Mouse (Mus musculus) hindbrain, embryonic 10.5 days (tissue): Measurements from ENCODE around the gene Il23a. TPM values are rescaled to one million over a fixed set of nuclear protein-coding genes. Genes with fewer than 3 reads are reported as not detected.
"Not testable (repeated sequence)": the region's sequence is repeated elsewhere in the genome, so short reads cannot be mapped to it uniquely, and the experiment has no call there.

ENCODE experiments used
- DNase-seq: peaks from one replicate; pipeline ENCODE4 v3.0.0-alpha.2; 2017; ENCODE audit warnings: low spot score
- H3K27ac ChIP-seq: fragments of 300-500 bp; sonication (generic); 2 replicates; pipeline ENCODE4 v1.5.1; 2016; ENCODE audit warnings: mild to moderate bottlenecking, moderate library complexity
- H3K27me3 ChIP-seq: fragments of 300-500 bp; sonication (generic); 2 replicates; pipeline ENCODE4 v1.6.1; 2016; ENCODE audit warnings: mild to moderate bottlenecking; ENCODE audit not compliant: poor library complexity, insufficient read depth, severe bottlenecking
- H3K36me3 ChIP-seq: fragments of 300-500 bp; sonication (generic); 2 replicates; pipeline ENCODE4 v1.6.1; 2016; ENCODE audit warnings: mild to moderate bottlenecking, moderate library complexity
- H3K4me1 ChIP-seq: fragments of 300-500 bp; sonication (generic); replicated peaks from 2 replicates; pipeline ENCODE4 v1.6.1; 2016; ENCODE audit warnings: mild to moderate bottlenecking
- H3K4me3 ChIP-seq: fragments of 300-500 bp; sonication (generic); 2 replicates; pipeline ENCODE4 v1.5.1; 2016; ENCODE audit warnings: mild to moderate bottlenecking, moderate library complexity
- H3K9me3 ChIP-seq: fragments of 300-500 bp; sonication (generic); 2 replicates; pipeline ENCODE4 v1.6.1; 2016; ENCODE audit warnings: mild to moderate bottlenecking, moderate library complexity
- WGBS: fragments of 180-500 bp; shearing (Covaris S2); methylation state at CpG from one replicate; pipeline ENCODE4 v1.1.7; 2016; 5-methylcytosine and 5-hydroxymethylcytosine counted together
- polyA plus RNA-seq: library from polyadenylated mRNA; unstranded; fragments of >200 nt; fragmentation: Nextera tagmentation; extraction: Ambion mirVana; gene quantifications from 2 replicates; pipeline ENCODE4 v1.2.1, GENCODE M21; 2016

Il23a gene
- polyA plus RNA-seq, 1 experiment from 2014 or later: not detected

- WGBS: 79% methylated on average over 6 of the region's 6 CpGs
These were observed 309 bp downstream of the Il23a start for GRCm38 (mm10) chr10:128298243-128298642.

GRCm38 (mm10) chr10:128297622-128298021 lies 930 bp downstream of the Il23a start:
- H3K36me3 ChIP-seq: peaks cover 5% of the 10 kb centered on the region
- no peaks in the 10 kb centered on the region for H3K9me3 ChIP-seq
- H3K4me3 ChIP-seq: no peak overlapping the region
- no peak for DNase-seq
- peaks cover 9% of the 10 kb centered on the region for H3K4me1 ChIP-seq
- H3K27ac ChIP-seq: no peak overlapping the region
- 86% methylated on average over 11 of the region's 11 CpGs for WGBS
- H3K27me3 ChIP-seq: no peaks in the 10 kb centered on the region

More at GRCm38 (mm10) chr10:128298243-128298642, 309 bp downstream of the Il23a start:
- H3K4me1 ChIP-seq: peaks cover 9% of the 10 kb centered on the region
- no peak overlapping the region for H3K27ac ChIP-seq
- H3K27me3 ChIP-seq: no peaks in the 10 kb centered on the region
- no peak for DNase-seq
- H3K4me3 ChIP-seq: no peak overlapping the region
- H3K9me3 ChIP-seq: no peaks in the 10 kb centered on the region
- H3K36me3 ChIP-seq: no peaks in the 10 kb centered on the region

GRCm38 (mm10) chr10:128297221-128297620 lies 1.3 kb downstream of the Il23a start:
- no peak for DNase-seq
- H3K4me1 ChIP-seq: peaks cover 5% of the 10 kb centered on the region
- no peaks in the 10 kb centered on the region for H3K9me3 ChIP-seq
- peaks cover 9% of the 10 kb centered on the region for H3K36me3 ChIP-seq
- no peak overlapping the region for H3K4me3 ChIP-seq
- WGBS: 90% methylated on average over 4 of the region's 4 CpGs
- no peaks in the 10 kb centered on the region for H3K27me3 ChIP-seq
- no peak overlapping the region for H3K27ac ChIP-seq

GRCm38 (mm10) chr10:128296370-128297090 lies 2.0 kb downstream of the Il23a start:
- no peaks in the 10 kb centered on the region for H3K27me3 ChIP-seq
- H3K4me3 ChIP-seq: no peak overlapping the region
- WGBS: 88% methylated on average over 13 of the region's 13 CpGs
- no peaks in the 10 kb centered on the region for H3K9me3 ChIP-seq
- peaks cover 16% of the 10 kb centered on the region for H3K36me3 ChIP-seq
- no peak for DNase-seq
- no peaks in the 10 kb centered on the region for H3K4me1 ChIP-seq
- no peak overlapping the region for H3K27ac ChIP-seq

- H3K4me1 ChIP-seq, H3K27me3 ChIP-seq, H3K4me3 ChIP-seq, H3K9me3 ChIP-seq, H3K27ac ChIP-seq, DNase-seq: not testable (repeated sequence)
- H3K36me3 ChIP-seq: peaks cover 51% of the 10 kb centered on the region
- 80% methylated on average over 1 of the region's 1 CpGs for WGBS
These were observed 8.0 kb downstream of the Il23a start for GRCm38 (mm10) chr10:128290594-128290993.

- no peaks in the 10 kb centered on the region for H3K9me3 ChIP-seq
- no peak overlapping the region for H3K27ac ChIP-seq
- DNase-seq: peak; percentile 74
- no peaks in the 10 kb centered on the region for H3K27me3 ChIP-seq
- no peak overlapping the region for H3K4me3 ChIP-seq
- no peaks in the 10 kb centered on the region; the same call in 1 of the 2 replicates for H3K4me1 ChIP-seq
- 66% methylated on average over 31 of the region's 31 CpGs for WGBS
- peaks cover 84% of the 10 kb centered on the region for H3K36me3 ChIP-seq
These were observed 14.7 kb downstream of the Il23a start for GRCm38 (mm10) chr10:128283604-128284579.

GRCm38 (mm10) chr10:128282886-128283450 lies 15.6 kb downstream of the Il23a start:
- H3K4me3 ChIP-seq: no peak overlapping the region
- H3K27me3 ChIP-seq: no peaks in the 10 kb centered on the region
- DNase-seq: no peak
- no peak overlapping the region for H3K27ac ChIP-seq
- peaks cover 85% of the 10 kb centered on the region for H3K36me3 ChIP-seq
- H3K4me1 ChIP-seq: peaks cover 5% of the 10 kb centered on the region; the same call in 1 of the 2 replicates
- H3K9me3 ChIP-seq: no peaks in the 10 kb centered on the region
- 85% methylated on average over 20 of the region's 20 CpGs for WGBS

GRCm38 (mm10) chr10:128281682-128282081 lies 16.9 kb downstream of the Il23a start:
- no peak for DNase-seq
- H3K9me3 ChIP-seq: no peaks in the 10 kb centered on the region
- peaks cover 5% of the 10 kb centered on the region; the same call in 1 of the 2 replicates for H3K4me1 ChIP-seq
- no peak overlapping the region for H3K27ac ChIP-seq
- no peaks in the 10 kb centered on the region for H3K27me3 ChIP-seq
- no peak overlapping the region for H3K4me3 ChIP-seq
- H3K36me3 ChIP-seq: peaks cover 91% of the 10 kb centered on the region
- WGBS: 93% methylated on average over 14 of the region's 14 CpGs

GRCm38 (mm10) chr10:128280943-128281342 lies 17.6 kb downstream of the Il23a start:
- WGBS: 90% methylated on average over 6 of the region's 6 CpGs
- Histone ChIP-seq H3K27ac (no peak overlapping the region), H3K4me3 (no peak overlapping the region), H3K27me3 (no peaks in the 10 kb centered on the region), H3K4me1 (peaks cover 5% of the 10 kb centered on the region; the same call in 1 of the 2 replicates), H3K36me3 (peaks cover 90% of the 10 kb centered on the region), H3K9me3 (no peaks in the 10 kb centered on the region)
- DNase-seq: no peak

- H3K4me1 ChIP-seq: 0 out of 2 replicates have a peak, but pooled peaks cover 5% of the 10 kb centered on the region
- no peaks in the 10 kb centered on the region for H3K27me3 ChIP-seq
- 54% methylated on average over 6 of the region's 6 CpGs for WGBS
- peaks cover 63% of the 10 kb centered on the region for H3K36me3 ChIP-seq
- H3K9me3 ChIP-seq: no peaks in the 10 kb centered on the region
- no peak for DNase-seq
- H3K4me3 ChIP-seq: no peak overlapping the region
- H3K27ac ChIP-seq: no peak overlapping the region
These were observed 20.4 kb downstream of the Il23a start for GRCm38 (mm10) chr10:128278158-128278557.

GRCm38 (mm10) chr10:128275374-128275773 lies 23.2 kb downstream of the Il23a start:
- peaks cover 40% of the 10 kb centered on the region for H3K36me3 ChIP-seq
- H3K4me3 ChIP-seq, DNase-seq, H3K27me3 ChIP-seq, H3K4me1 ChIP-seq, H3K9me3 ChIP-seq, H3K27ac ChIP-seq: not testable (repeated sequence)
- WGBS: 90% methylated on average over 1 of the region's 1 CpGs

GRCm38 (mm10) chr10:128272819-128273439 lies 25.6 kb downstream of the Il23a start:
- not testable (repeated sequence) for H3K9me3 ChIP-seq, DNase-seq, H3K27ac ChIP-seq, H3K4me3 ChIP-seq, H3K27me3 ChIP-seq
- Histone ChIP-seq H3K36me3 (peaks cover 20% of the 10 kb centered on the region), H3K4me1 (0 out of 2 replicates have a peak, but pooled peaks cover 14% of the 10 kb centered on the region)
- WGBS: 72% methylated on average over 7 of the region's 7 CpGs
